Comparison of ENCODE assay signal across 8 mouse cellular contexts in genomic region chr9:114797329-114798004, GRCm38 (mm10). TPM values are rescaled to one million over a fixed set of nuclear protein-coding genes. Genes with fewer than 3 reads are reported as not detected.
DNase-seq lines count a peak whose midpoint lies in the region; ATAC-seq and TF ChIP-seq lines count a peak whose summit lies in the region.

No protein-coding gene starts in this region.

- no peak overlapping the region for H3K4me2 ChIP-seq in embryonic facial prominence, embryonic 14.5 days (ENCODE audit: low read depth, low read length)
- H3K4me2 ChIP-seq in limb, embryonic 13.5 days (replicated peaks): no peak overlapping the region
- no peak overlapping the region for H3K4me2 ChIP-seq in midbrain, embryonic 16.5 days (ENCODE audit: low read length)

- no peak overlapping the region; the same call in 1 of the 2 replicates for H3K9ac ChIP-seq in embryonic facial prominence, embryonic 14.5 days (ENCODE audit: low read depth, low read length)
- H3K9ac ChIP-seq in limb, embryonic 13.5 days: no peak overlapping the region
- H3K9ac ChIP-seq in midbrain, embryonic 16.5 days (ENCODE audit: low read depth, low read length): no peak overlapping the region

- no peak overlapping the region for H3K4me3 ChIP-seq in bone marrow, adult 2 months (replicated peaks; ENCODE audit: control insufficient read depth, low read depth, low read length)
- no peak overlapping the region for H3K4me3 ChIP-seq in embryonic facial prominence, embryonic 14.5 days (ENCODE audit: low read depth, low read length)
- no peak overlapping the region for H3K4me3 ChIP-seq in limb, embryonic 13.5 days
- no peak overlapping the region for H3K4me3 ChIP-seq in midbrain, embryonic 16.5 days (ENCODE audit: low read depth, low read length)
- H3K4me3 ChIP-seq in spleen, adult 2 months (ENCODE audit: extremely low read depth, insufficient read depth, insufficient read length): no peak overlapping the region

- peak; percentile 82 for ATAC-seq in embryonic facial prominence, embryonic 14.5 days (ENCODE audit: low read depth)
- ATAC-seq in limb, embryonic 13.5 days (ENCODE audit: low FRiP score, low read depth): peak; percentile 79
- ATAC-seq in midbrain, embryonic 16.5 days: peak; percentile 90; the same call in 1 of the 2 replicates

- no peak overlapping the region for H3K27ac ChIP-seq in bone marrow, adult 2 months (ENCODE audit: control insufficient read depth, insufficient read depth, low read depth, low read length, poor library complexity)
- H3K27ac ChIP-seq in embryonic facial prominence, embryonic 14.5 days (replicated peaks; ENCODE audit: low read depth, low read length): no peak overlapping the region
- H3K27ac ChIP-seq in limb, embryonic 13.5 days: no peak overlapping the region
- no peak overlapping the region for H3K27ac ChIP-seq in midbrain, embryonic 16.5 days (ENCODE audit: low read length)
- H3K27ac ChIP-seq in spleen, adult 2 months (ENCODE audit: insufficient read depth, low read length): no peak overlapping the region

- WGBS in bone marrow, adult 2 months: 51% methylated on average over 11 of the region's 11 CpGs
- 52% methylated on average over 11 of the region's 11 CpGs for WGBS in embryonic facial prominence, embryonic 14.5 days
- 52% methylated on average over 11 of the region's 11 CpGs for WGBS in limb, embryonic 13.5 days
- WGBS in midbrain, embryonic 16.5 days: 50% methylated on average over 11 of the region's 11 CpGs
- 60% methylated on average over 11 of the region's 11 CpGs for WGBS in spleen, adult 2 months

- peaks cover 5% of the 10 kb centered on the region; the same call in 1 of the 2 replicates for H3K4me1 ChIP-seq in bone marrow, adult 2 months (ENCODE audit: control insufficient read depth, insufficient read depth, low read length)
- no peaks in the 10 kb centered on the region for H3K4me1 ChIP-seq in embryonic facial prominence, embryonic 14.5 days (ENCODE audit: control insufficient read depth, insufficient read depth, low read length)
- H3K4me1 ChIP-seq in limb, embryonic 13.5 days: peaks cover 12% of the 10 kb centered on the region; the same call in 1 of the 2 replicates
- H3K4me1 ChIP-seq in midbrain, embryonic 16.5 days (ENCODE audit: control insufficient read depth, insufficient read depth, low read length): 0 out of 2 replicates have a peak, but pooled peaks cover 2% of the 10 kb centered on the region
- peaks cover 12% of the 10 kb centered on the region; the same call in 1 of the 2 replicates for H3K4me1 ChIP-seq in spleen, adult 2 months (ENCODE audit: control insufficient read depth, insufficient read depth, insufficient read length)

- no peaks in the 10 kb centered on the region for H3K9me3 ChIP-seq in embryonic facial prominence, embryonic 14.5 days (ENCODE audit: control insufficient read depth, low read length)
- no peaks in the 10 kb centered on the region for H3K9me3 ChIP-seq in limb, embryonic 13.5 days
- no peaks in the 10 kb centered on the region for H3K9me3 ChIP-seq in midbrain, embryonic 16.5 days (replicated peaks; ENCODE audit: control insufficient read depth, low read length, poor library complexity, severe bottlenecking)

- peak; percentile 93 for TF ChIP-seq CTCF in bone marrow, adult 2 months (IDR thresholded peaks at IDR 0.05; ENCODE audit: control insufficient read depth, insufficient read depth, low read length)
- TF ChIP-seq CTCF in spleen, adult 2 months (IDR thresholded peaks at IDR 0.05; ENCODE audit: extremely low read depth, insufficient read depth, insufficient read length, insufficient replicate concordance): peak; percentile 89; the same call in 1 of the 2 replicates

- TF ChIP-seq POLR2A in bone marrow, adult 2 months (IDR thresholded peaks at IDR 0.05; ENCODE audit: borderline replicate concordance, control insufficient read depth, low read depth, low read length): no peak
- no peak for TF ChIP-seq POLR2A in spleen, adult 2 months (IDR thresholded peaks at IDR 0.05; ENCODE audit: low read depth, low read length)

- H3K36me3 ChIP-seq in embryonic facial prominence, embryonic 14.5 days (ENCODE audit: control insufficient read depth, insufficient read depth, low read length): no peaks in the 10 kb centered on the region
- H3K36me3 ChIP-seq in limb, embryonic 13.5 days: no peaks in the 10 kb centered on the region
- no peaks in the 10 kb centered on the region for H3K36me3 ChIP-seq in midbrain, embryonic 16.5 days (ENCODE audit: control insufficient read depth, insufficient read depth, low read length)
- H3K36me3 ChIP-seq in spleen, adult 2 months (ENCODE audit: control insufficient read depth, insufficient read depth, low read length): no peaks in the 10 kb centered on the region

- no peaks in the 10 kb centered on the region for H3K27me3 ChIP-seq in embryonic facial prominence, embryonic 14.5 days (replicated peaks; ENCODE audit: control insufficient read depth, insufficient read depth, low read length)
- no peaks in the 10 kb centered on the region for H3K27me3 ChIP-seq in limb, embryonic 13.5 days
- no peaks in the 10 kb centered on the region for H3K27me3 ChIP-seq in midbrain, embryonic 16.5 days (ENCODE audit: control insufficient read depth, insufficient read depth, low read depth, low read length)
- no peaks in the 10 kb centered on the region for H3K27me3 ChIP-seq in spleen, adult 2 months (ENCODE audit: control insufficient read depth, insufficient read depth, low read length)

- DNase-seq in 416B (ENCODE audit: low read depth): peak; percentile 77
- peak; percentile 87 for DNase-seq in embryonic facial prominence, embryonic 14.5 days (ENCODE audit: low spot score)
- DNase-seq in heart, adult 9 months (ENCODE audit: low spot score in 2 of 2): peak; percentile 76 to 81
- peak; percentile 57 to 81 for DNase-seq in kidney, adult 8-10 months
- peak in 1 of 2 experiments; percentile 83 for DNase-seq in spleen, adult 2 months (ENCODE audit: low read depth in 1 of 2, low spot score in 2 of 2)

RNA-seq across cellular contexts. Expression of gene Cmtm7, which starts 15.8 kb away (rescaled TPM):
- polyA plus RNA-seq in bone marrow, adult 2 months (2011; ENCODE audit: insufficient read depth, insufficient read length, low replicate concordance, missing spikeins): 106 and 300 TPM in 2 replicates
- polyA plus RNA-seq in embryonic facial prominence, embryonic 14.5 days (2014; fragmentation: Nextera tagmentation; extraction: Ambion mirVana): 103 and 105 TPM in 2 replicates
- polyA plus RNA-seq in limb, embryonic 13.5 days (2015; fragmentation: Nextera tagmentation; extraction: Ambion mirVana): 110 and 115 TPM in 2 replicates
- 7.2 and 10.4 TPM in 2 replicates for polyA plus RNA-seq in midbrain, embryonic 16.5 days (2015; fragmentation: Nextera tagmentation; extraction: Ambion mirVana)
- 237 and 317 TPM in 2 replicates for polyA plus RNA-seq in spleen, adult 2 months (2012; rRNA removed)

RNA-seq across cellular contexts. Expression of gene Cmtm8, which starts 46.5 kb away (rescaled TPM):
- polyA plus RNA-seq in bone marrow, adult 2 months (2011; ENCODE audit: insufficient read depth, insufficient read length, low replicate concordance, missing spikeins): 0.92 TPM in 1 of 2 replicates, not detected in the other
- 16.9 and 18.6 TPM in 2 replicates for polyA plus RNA-seq in embryonic facial prominence, embryonic 14.5 days (2014; fragmentation: Nextera tagmentation; extraction: Ambion mirVana)
- 17.9 and 20.4 TPM in 2 replicates for polyA plus RNA-seq in limb, embryonic 13.5 days (2015; fragmentation: Nextera tagmentation; extraction: Ambion mirVana)
- polyA plus RNA-seq in midbrain, embryonic 16.5 days (2015; fragmentation: Nextera tagmentation; extraction: Ambion mirVana): 8.3 and 8.5 TPM in 2 replicates
- 5.8 and 7.9 TPM in 2 replicates for polyA plus RNA-seq in spleen, adult 2 months (2012; rRNA removed)
